Comparison of ENCODE assay signal across 9 mouse cellular contexts in genomic region chr7:45338161-45338911, GRCm38 (mm10). TPM values are rescaled to one million over a fixed set of nuclear protein-coding genes. Genes with fewer than 3 reads are reported as not detected.
DNase-seq lines count a peak whose midpoint lies in the region; ATAC-seq and TF ChIP-seq lines count a peak whose summit lies in the region.
"Had no signal": no experiment of that assay in that cellular context is flagged by ENCODE, and none has a peak within 500 bp of the region (broad histone marks: within the 10 kb centered on the region; RNA-seq: fewer than 3 reads in every experiment).

No protein-coding gene starts in this region.

- H3K27ac ChIP-seq in forebrain, embryonic 11.5 days (ENCODE audit: low read depth, low read length): no peak overlapping the region
- H3K27ac ChIP-seq in forebrain, postnatal 0 days (ENCODE audit: low read depth, low read length): no peak overlapping the region
- no peak overlapping the region for H3K27ac ChIP-seq in heart, embryonic 16.5 days (ENCODE audit: low read length)
- peak overlapping the region; percentile 87 for H3K27ac ChIP-seq in limb, embryonic 10.5 days
- H3K27ac ChIP-seq in midbrain, embryonic 13.5 days: no peak overlapping the region

- DNase-seq in forebrain, embryonic 11.5 days (ENCODE audit: low spot score): no peak
- DNase-seq in forebrain, postnatal 0 days: no peak
- DNase-seq in ES-CJ7 (ENCODE audit: low read depth, low spot score): peak; percentile 93
- peak; percentile 49 for DNase-seq in limb, embryonic 10.5 days (ENCODE audit: low spot score)
- DNase-seq in thymus, postnatal 0 days (ENCODE audit: low spot score): peak; percentile 27
- DNase-seq in adrenal gland, adult 18-20 months (ENCODE audit: low spot score in 2 of 2): no peak

- H3K4me3 ChIP-seq in forebrain, embryonic 11.5 days (ENCODE audit: low read depth, low read length): no peak overlapping the region
- H3K4me3 ChIP-seq in forebrain, postnatal 0 days (ENCODE audit: low read depth, low read length): no peak overlapping the region; the same call in 1 of the 2 replicates
- peak overlapping the region; percentile 67 for H3K4me3 ChIP-seq in heart, embryonic 16.5 days (ENCODE audit: low read length)
- peak overlapping the region; percentile 69 for H3K4me3 ChIP-seq in limb, embryonic 10.5 days
- no peak overlapping the region for H3K4me3 ChIP-seq in midbrain, embryonic 13.5 days (replicated peaks)

- peaks cover 17% of the 10 kb centered on the region for H3K4me1 ChIP-seq in forebrain, embryonic 11.5 days (replicated peaks; ENCODE audit: control insufficient read depth, insufficient read depth, low read length)
- H3K4me1 ChIP-seq in forebrain, postnatal 0 days (ENCODE audit: insufficient read depth): no peaks in the 10 kb centered on the region
- H3K4me1 ChIP-seq in heart, embryonic 16.5 days (ENCODE audit: control insufficient read depth, insufficient read depth, low read length): peaks cover 56% of the 10 kb centered on the region
- peaks cover 68% of the 10 kb centered on the region for H3K4me1 ChIP-seq in limb, embryonic 10.5 days
- peaks cover 50% of the 10 kb centered on the region for H3K4me1 ChIP-seq in midbrain, embryonic 13.5 days (replicated peaks)

- peak overlapping the region; percentile 92; the same call in 1 of the 2 replicates for H3K4me2 ChIP-seq in forebrain, embryonic 11.5 days (ENCODE audit: low read depth, low read length, severe bottlenecking)
- H3K4me2 ChIP-seq in forebrain, postnatal 0 days (ENCODE audit: low read depth): no peak overlapping the region
- peak overlapping the region; percentile 85 for H3K4me2 ChIP-seq in heart, embryonic 16.5 days (ENCODE audit: low read depth, low read length)
- H3K4me2 ChIP-seq in midbrain, embryonic 13.5 days (replicated peaks): peak overlapping the region; percentile 79

- H3K9me3 ChIP-seq in forebrain, embryonic 11.5 days (ENCODE audit: control insufficient read depth, low read length): no peaks in the 10 kb centered on the region
- no peaks in the 10 kb centered on the region for H3K9me3 ChIP-seq in forebrain, postnatal 0 days (ENCODE audit: low read length)
- H3K9me3 ChIP-seq in heart, embryonic 16.5 days (replicated peaks; ENCODE audit: control insufficient read depth, low read length): no peaks in the 10 kb centered on the region
- H3K9me3 ChIP-seq in limb, embryonic 10.5 days (replicated peaks): no peaks in the 10 kb centered on the region
- no peaks in the 10 kb centered on the region for H3K9me3 ChIP-seq in midbrain, embryonic 13.5 days

- no peak for ATAC-seq in forebrain, embryonic 11.5 days (replicated peaks; ENCODE audit: low FRiP score)
- no peak for ATAC-seq in forebrain, postnatal 0 days
- ATAC-seq in heart, embryonic 16.5 days (replicated peaks; ENCODE audit: extremely low read depth, insufficient read depth, low FRiP score): no peak
- ATAC-seq in midbrain, embryonic 13.5 days: no peak

- TF ChIP-seq CTCF in forebrain, postnatal 0 days (IDR thresholded peaks at IDR 0.05; ENCODE audit: low read depth): no peak

- no peaks in the 10 kb centered on the region for H3K36me3 ChIP-seq in forebrain, embryonic 11.5 days (ENCODE audit: control insufficient read depth, insufficient read depth, low read length)
- H3K36me3 ChIP-seq in forebrain, postnatal 0 days (ENCODE audit: insufficient read depth): peaks cover 9% of the 10 kb centered on the region
- H3K36me3 ChIP-seq in heart, embryonic 16.5 days (ENCODE audit: control insufficient read depth, insufficient read depth): no peaks in the 10 kb centered on the region
- H3K36me3 ChIP-seq in limb, embryonic 10.5 days: no peaks in the 10 kb centered on the region
- H3K36me3 ChIP-seq in midbrain, embryonic 13.5 days: peaks cover 12% of the 10 kb centered on the region

- WGBS in forebrain, embryonic 11.5 days: 2% methylated on average over 14 of the region's 14 CpGs
- 4% methylated on average over 14 of the region's 14 CpGs for WGBS in forebrain, postnatal 0 days
- WGBS in heart, embryonic 16.5 days: 6% methylated on average over 14 of the region's 14 CpGs
- 2% methylated on average over 14 of the region's 14 CpGs for WGBS in limb, embryonic 10.5 days
- 4% methylated on average over 14 of the region's 14 CpGs for WGBS in midbrain, embryonic 13.5 days

- 0 out of 2 replicates have a peak, but pooled peaks cover 6% of the 10 kb centered on the region for H3K27me3 ChIP-seq in forebrain, embryonic 11.5 days (ENCODE audit: control insufficient read depth, insufficient read depth, low read length)
- peaks cover 5% of the 10 kb centered on the region; the same call in 1 of the 2 replicates for H3K27me3 ChIP-seq in forebrain, postnatal 0 days (ENCODE audit: insufficient read depth, low read length)
- H3K27me3 ChIP-seq in heart, embryonic 16.5 days (ENCODE audit: control insufficient read depth, insufficient read depth, low read length): no peaks in the 10 kb centered on the region
- peaks cover 38% of the 10 kb centered on the region for H3K27me3 ChIP-seq in limb, embryonic 10.5 days (ENCODE audit: low read depth, poor library complexity, severe bottlenecking)
- peaks cover 35% of the 10 kb centered on the region for H3K27me3 ChIP-seq in midbrain, embryonic 13.5 days

- H3K9ac ChIP-seq in forebrain, embryonic 11.5 days (ENCODE audit: low read length): peak overlapping the region; percentile 74; the same call in 1 of the 2 replicates
- H3K9ac ChIP-seq in forebrain, postnatal 0 days: no peak overlapping the region
- H3K9ac ChIP-seq in heart, embryonic 16.5 days (ENCODE audit: low read length): no peak overlapping the region
- no peak overlapping the region for H3K9ac ChIP-seq in midbrain, embryonic 13.5 days (replicated peaks)

RNA-seq across cellular contexts. Expression of gene Hrc, which starts 3.2 kb away (rescaled TPM):
- not detected in 2 replicates for polyA plus RNA-seq in forebrain, embryonic 11.5 days (2014; fragmentation: Nextera tagmentation; extraction: Ambion mirVana)
- 0.46 and 0.52 TPM in 2 replicates for total RNA-seq in forebrain, postnatal 0 days (2014; rRNA removed)
- not detected in 2 replicates for polyA plus RNA-seq in forebrain, postnatal 0 days (2015; fragmentation: Nextera tagmentation; extraction: Ambion mirVana)
- polyA plus RNA-seq in heart, embryonic 16.5 days (2015; fragmentation: Nextera tagmentation; extraction: Ambion mirVana): 26.6 and 28.7 TPM in 2 replicates
- 0.24 and 0.39 TPM in 2 replicates for polyA plus RNA-seq in limb, embryonic 10.5 days (2016; fragmentation: Nextera tagmentation; extraction: Ambion mirVana)
- 0.10 and 0.26 TPM in 2 replicates for polyA plus RNA-seq in midbrain, embryonic 13.5 days (2015; fragmentation: Nextera tagmentation; extraction: Ambion mirVana)
- polyA plus RNA-seq in thymus, postnatal 0 days (2015; fragmentation: Nextera tagmentation; extraction: Ambion mirVana): 0.08 and 0.09 TPM in 2 replicates
- total RNA-seq in adrenal gland, adult 18-20 months (2021): under 1 TPM; 0.17 to 0.83 TPM
- total RNA-seq: hematopoietic stem cell, adult 5-6 weeks had no signal

RNA-seq across cellular contexts. Expression of gene Trpm4, which starts 4.8 kb away (rescaled TPM):
- 5.6 and 6.8 TPM in 2 replicates for polyA plus RNA-seq in forebrain, embryonic 11.5 days (2014; fragmentation: Nextera tagmentation; extraction: Ambion mirVana)
- 17.1 and 17.5 TPM in 2 replicates for total RNA-seq in forebrain, postnatal 0 days (2014; rRNA removed)
- 8.9 and 9.4 TPM in 2 replicates for polyA plus RNA-seq in forebrain, postnatal 0 days (2015; fragmentation: Nextera tagmentation; extraction: Ambion mirVana)
- polyA plus RNA-seq in heart, embryonic 16.5 days (2015; fragmentation: Nextera tagmentation; extraction: Ambion mirVana): 12.4 and 18.0 TPM in 2 replicates
- 5.2 and 8.4 TPM in 2 replicates for polyA plus RNA-seq in limb, embryonic 10.5 days (2016; fragmentation: Nextera tagmentation; extraction: Ambion mirVana)
- polyA plus RNA-seq in midbrain, embryonic 13.5 days (2015; fragmentation: Nextera tagmentation; extraction: Ambion mirVana): 7.3 and 10.8 TPM in 2 replicates
- 4.9 and 5.2 TPM in 2 replicates for polyA plus RNA-seq in thymus, postnatal 0 days (2015; fragmentation: Nextera tagmentation; extraction: Ambion mirVana)
- total RNA-seq in adrenal gland, adult 18-20 months (2021): 10 to 100 TPM in 1 of 2 experiments, 1 to 10 TPM in 1; 7.8 to 11.0 TPM

RNA-seq across cellular contexts. Expression of gene Ppfia3, which starts 28.5 kb away (rescaled TPM):
- polyA plus RNA-seq in forebrain, embryonic 11.5 days (2014; fragmentation: Nextera tagmentation; extraction: Ambion mirVana): 11.6 and 13.0 TPM in 2 replicates
- total RNA-seq in forebrain, postnatal 0 days (2014; rRNA removed): 76.5 and 81.0 TPM in 2 replicates
- 21.7 and 26.0 TPM in 2 replicates for polyA plus RNA-seq in forebrain, postnatal 0 days (2015; fragmentation: Nextera tagmentation; extraction: Ambion mirVana)
- 1.5 TPM in 2 replicates for polyA plus RNA-seq in heart, embryonic 16.5 days (2015; fragmentation: Nextera tagmentation; extraction: Ambion mirVana)
- polyA plus RNA-seq in limb, embryonic 10.5 days (2016; fragmentation: Nextera tagmentation; extraction: Ambion mirVana): 2.4 and 5.3 TPM in 2 replicates
- polyA plus RNA-seq in midbrain, embryonic 13.5 days (2015; fragmentation: Nextera tagmentation; extraction: Ambion mirVana): 17.2 and 19.8 TPM in 2 replicates
- polyA plus RNA-seq in thymus, postnatal 0 days (2015; fragmentation: Nextera tagmentation; extraction: Ambion mirVana): 0.27 and 0.49 TPM in 2 replicates
- total RNA-seq in adrenal gland, adult 18-20 months (2021): 1 to 10 TPM; 1.7 to 3.2 TPM
- total RNA-seq: hematopoietic stem cell, adult 5-6 weeks had no signal

RNA-seq across cellular contexts. Expression of gene Lin7b, which starts 32.0 kb away (rescaled TPM):
- polyA plus RNA-seq in forebrain, embryonic 11.5 days (2014; fragmentation: Nextera tagmentation; extraction: Ambion mirVana): 0.48 and 1.5 TPM in 2 replicates
- total RNA-seq in forebrain, postnatal 0 days (2014; rRNA removed): 32.2 and 47.3 TPM in 2 replicates
- polyA plus RNA-seq in forebrain, postnatal 0 days (2015; fragmentation: Nextera tagmentation; extraction: Ambion mirVana): 36.8 and 39.8 TPM in 2 replicates
- polyA plus RNA-seq in heart, embryonic 16.5 days (2015; fragmentation: Nextera tagmentation; extraction: Ambion mirVana): 0.81 and 0.91 TPM in 2 replicates
- 0.40 and 0.64 TPM in 2 replicates for polyA plus RNA-seq in limb, embryonic 10.5 days (2016; fragmentation: Nextera tagmentation; extraction: Ambion mirVana)
- 7.1 and 7.9 TPM in 2 replicates for polyA plus RNA-seq in midbrain, embryonic 13.5 days (2015; fragmentation: Nextera tagmentation; extraction: Ambion mirVana)
- polyA plus RNA-seq in thymus, postnatal 0 days (2015; fragmentation: Nextera tagmentation; extraction: Ambion mirVana): 0.49 and 0.79 TPM in 2 replicates
- 1 to 10 TPM; 1.3 to 1.7 TPM for total RNA-seq in adrenal gland, adult 18-20 months (2021)

RNA-seq across cellular contexts. Expression of gene Snrnp70, which starts 57.2 kb away (rescaled TPM):
- 79.8 and 87.9 TPM in 2 replicates for polyA plus RNA-seq in forebrain, embryonic 11.5 days (2014; fragmentation: Nextera tagmentation; extraction: Ambion mirVana)
- total RNA-seq in forebrain, postnatal 0 days (2014; rRNA removed): 247 and 310 TPM in 2 replicates
- 116 and 124 TPM in 2 replicates for polyA plus RNA-seq in forebrain, postnatal 0 days (2015; fragmentation: Nextera tagmentation; extraction: Ambion mirVana)
- polyA plus RNA-seq in heart, embryonic 16.5 days (2015; fragmentation: Nextera tagmentation; extraction: Ambion mirVana): 145 and 161 TPM in 2 replicates
- 305 and 308 TPM in 2 replicates for polyA plus RNA-seq in limb, embryonic 10.5 days (2016; fragmentation: Nextera tagmentation; extraction: Ambion mirVana)
- 223 and 238 TPM in 2 replicates for polyA plus RNA-seq in midbrain, embryonic 13.5 days (2015; fragmentation: Nextera tagmentation; extraction: Ambion mirVana)
- 198 and 222 TPM in 2 replicates for polyA plus RNA-seq in thymus, postnatal 0 days (2015; fragmentation: Nextera tagmentation; extraction: Ambion mirVana)
- 100 to 1,000 TPM; 262 to 325 TPM for total RNA-seq in adrenal gland, adult 18-20 months (2021)

Comparison
In these comparisons a context has a peak if more than half of its experiments do, and no peak if none do; other contexts are left out.
1. DNase-seq: peak in ES-CJ7 (single experiment), limb, embryonic 10.5 days (single experiment) and thymus, postnatal 0 days (single experiment); none in forebrain, embryonic 11.5 days (single experiment), forebrain, postnatal 0 days (single experiment) and adrenal gland, adult 18-20 months (0 of 2).
2. H3K4me3 ChIP-seq: peak in heart, embryonic 16.5 days (single experiment) and limb, embryonic 10.5 days (single experiment); none in forebrain, embryonic 11.5 days (single experiment), forebrain, postnatal 0 days (single experiment) and midbrain, embryonic 13.5 days (single experiment).
3. RNA of gene Hrc, which starts 3.2 kb away (polyA plus RNA-seq): 26.6 to 28.7 TPM in heart, embryonic 16.5 days; 0.24 to 0.39 TPM in limb, embryonic 10.5 days, 0.10 to 0.26 TPM in midbrain, embryonic 13.5 days, 0.08 to 0.09 TPM in thymus, postnatal 0 days, not detected in forebrain, embryonic 11.5 days and not detected in forebrain, postnatal 0 days; every median in the first group is over 10 times any median in the second.